Mouse (Mus musculus) neural tube, embryonic 15.5 days (tissue): Measurements from ENCODE around the gene Luc7l2. TPM values are rescaled to one million over a fixed set of nuclear protein-coding genes. Genes with fewer than 3 reads are reported as not detected.

ENCODE experiments used
- ATAC-seq: fragments of 200-750 bp; cut with Nextera tagmentation; 2 replicates; pipeline ENCODE4 v1.8.0; 2017; ENCODE audit warnings: mild to moderate bottlenecking, moderate TSS enrichment, moderate library complexity; ENCODE audit not compliant: low FRiP score
- H3K27ac ChIP-seq: fragments of 300-500 bp; sonication (generic); replicated peaks from 2 replicates; pipeline ENCODE4 v1.5.1; 2015; ENCODE audit warnings: mild to moderate bottlenecking, inconsistent platforms
- H3K27me3 ChIP-seq: fragments of 300-500 bp; sonication (generic); replicated peaks from 2 replicates; pipeline ENCODE4 v1.6.1; 2015; ENCODE audit warnings: inconsistent platforms
- H3K36me3 ChIP-seq: fragments of 300-500 bp; sonication (generic); 2 replicates; pipeline ENCODE4 v1.6.1; 2015; ENCODE audit warnings: inconsistent platforms
- H3K4me1 ChIP-seq: fragments of 300-500 bp; sonication (generic); 2 replicates; pipeline ENCODE4 v1.6.1; 2015; ENCODE audit warnings: inconsistent platforms
- H3K4me2 ChIP-seq: fragments of 300-500 bp; sonication (generic); 2 replicates; pipeline ENCODE4 v1.6.1; 2015; ENCODE audit warnings: inconsistent platforms, mild to moderate bottlenecking, moderate library complexity
- H3K4me3 ChIP-seq: fragments of 300-500 bp; sonication (generic); replicated peaks from 2 replicates; pipeline ENCODE4 v1.5.1; 2015; ENCODE audit warnings: mild to moderate bottlenecking, inconsistent platforms
- H3K9ac ChIP-seq: fragments of 300-500 bp; sonication (generic); replicated peaks from 2 replicates; pipeline ENCODE4 v1.6.1; 2015; ENCODE audit warnings: mild to moderate bottlenecking, inconsistent platforms
- H3K9me3 ChIP-seq: fragments of 300-500 bp; sonication (generic); replicated peaks from 2 replicates; pipeline ENCODE4 v1.6.1; 2016; ENCODE audit warnings: inconsistent platforms
- whole genome bisulfite sequencing: fragments of 180-500 bp; shearing (Covaris S2); methylation state at CpG from one replicate; pipeline ENCODE4 v1.1.7; 2015; ENCODE audit warnings: mixed read lengths; 5-methylcytosine and 5-hydroxymethylcytosine counted together
- polyA plus RNA-seq: library from polyadenylated mRNA; unstranded; fragments of >200 nt; fragmentation: Nextera tagmentation; extraction: Ambion mirVana; gene quantifications from 2 replicates; pipeline ENCODE4 v1.2.1, GENCODE M21; 2015

Luc7l2 gene
- polyA plus RNA-seq, 1 experiment from 2014 or later, result 48.2 TPM

- Histone ChIP-seq H3K9me3 (no peaks in the 10 kb centered on the region), H3K27me3 (no peaks in the 10 kb centered on the region), H3K4me2 (no peak overlapping the region), H3K4me3 (no peak overlapping the region), H3K9ac (no peak overlapping the region), H3K36me3 (peaks cover 25% of the 10 kb centered on the region), H3K4me1 (no peaks in the 10 kb centered on the region), H3K27ac (no peak overlapping the region)
- ATAC-seq, result no peak
- WGBS, result 93% methylated on average over 4 of the region's 4 CpGs
Measured at GRCm38 (mm10) chr6:38597481-38597880, 46.3 kb downstream of the Luc7l2 start.

GRCm38 (mm10) chr6:38609892-38610291, 58.8 kb downstream of the Luc7l2 start:
- WGBS, result 84% methylated on average over 2 of the region's 2 CpGs
- no peak overlapping the region for H3K27ac ChIP-seq
- H3K4me3 ChIP-seq, result no peak overlapping the region
- H3K4me1 ChIP-seq, result no peaks in the 10 kb centered on the region
- no peak for ATAC-seq
- no peaks in the 10 kb centered on the region for H3K9me3 ChIP-seq
- H3K36me3 ChIP-seq, result peaks cover 10% of the 10 kb centered on the region; the same call in 1 of the 2 replicates
- no peaks in the 10 kb centered on the region for H3K27me3 ChIP-seq
- H3K4me2 ChIP-seq, result no peak overlapping the region
- no peak overlapping the region for H3K9ac ChIP-seq

DNA sequence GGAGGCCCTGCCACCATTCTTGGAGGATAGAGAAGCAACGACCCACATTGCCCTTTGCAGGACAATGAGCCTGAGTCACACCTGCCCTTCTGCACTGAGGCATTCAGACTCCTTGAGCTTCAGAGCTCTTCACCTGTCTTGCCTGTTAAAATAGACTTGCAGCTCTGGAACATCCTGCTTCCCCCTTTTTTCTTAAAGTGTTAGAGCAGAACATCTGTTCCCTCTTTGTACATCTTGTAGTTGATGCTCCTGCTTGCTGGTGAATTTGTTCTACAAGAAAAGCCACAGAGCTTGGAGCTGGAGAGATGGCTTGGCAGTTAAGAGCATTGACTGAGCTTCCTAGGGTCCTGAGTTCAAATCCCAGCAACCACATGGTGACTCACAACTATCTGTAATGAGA, 71.3 kb downstream of the Luc7l2 start:
- no peak overlapping the region for H3K27ac ChIP-seq
- H3K9me3 ChIP-seq, result 0 out of 2 replicates have a peak, but pooled peaks cover 8% of the 10 kb centered on the region
- H3K4me3 ChIP-seq, result no peak overlapping the region
- no peaks in the 10 kb centered on the region for H3K27me3 ChIP-seq
- ATAC-seq, result no peak
- WGBS, result 97% methylated on average over 1 of the region's 1 CpGs
- H3K36me3 ChIP-seq, result peaks cover 27% of the 10 kb centered on the region
- H3K4me1 ChIP-seq, result no peaks in the 10 kb centered on the region
- no peak overlapping the region for H3K4me2 ChIP-seq
- H3K9ac ChIP-seq, result no peak overlapping the region

DNA sequence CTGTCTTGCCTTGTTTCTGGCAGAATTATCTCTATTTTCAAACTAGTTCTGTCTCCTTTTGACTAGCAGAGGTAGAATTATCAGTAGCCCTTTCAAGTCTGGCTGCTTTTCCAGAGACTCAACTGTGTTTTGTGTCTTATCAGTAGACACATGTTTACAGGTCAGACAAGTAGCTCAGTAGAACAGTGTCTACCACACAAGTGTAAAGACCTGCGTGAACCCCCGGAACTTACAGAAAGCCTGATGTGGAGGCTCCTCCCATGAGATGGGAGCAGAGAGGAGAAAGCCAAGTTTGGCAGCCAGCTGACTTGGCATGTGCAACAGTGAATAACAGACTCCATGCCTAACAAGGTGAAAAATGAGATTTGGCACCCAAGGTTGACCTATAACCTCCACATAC, 72.3 kb downstream of the Luc7l2 start:
- Histone ChIP-seq H3K9me3 (no peaks in the 10 kb centered on the region), H3K4me3 (no peak overlapping the region), H3K4me1 (no peaks in the 10 kb centered on the region), H3K9ac (no peak overlapping the region), H3K4me2 (no peak overlapping the region), H3K36me3 (peaks cover 17% of the 10 kb centered on the region), H3K27ac (no peak overlapping the region), H3K27me3 (no peaks in the 10 kb centered on the region)
- no peak for ATAC-seq
- WGBS, result 87% methylated on average over 2 of the region's 2 CpGs

DNA sequence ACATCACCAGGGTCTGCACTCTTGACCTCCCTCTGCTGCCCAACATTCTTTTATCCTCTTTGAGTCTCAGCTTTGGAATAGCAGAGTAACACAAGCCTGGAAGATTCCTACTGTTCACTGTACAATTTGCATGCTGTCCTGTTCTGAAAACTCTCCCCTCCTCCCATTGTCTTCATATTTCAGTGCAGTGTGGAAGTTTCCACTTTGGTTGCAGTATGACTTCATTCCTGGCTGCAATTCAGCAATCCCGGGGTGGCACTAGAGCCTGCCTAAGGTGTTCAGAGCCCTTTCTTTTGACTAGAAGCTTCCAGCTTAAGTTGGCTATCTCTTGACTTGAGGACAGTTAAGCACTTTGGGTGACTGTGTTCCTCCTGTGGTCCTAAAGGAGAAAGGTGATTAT, 73.3 kb downstream of the Luc7l2 start:
- Histone ChIP-seq H3K27ac (no peak overlapping the region), H3K9ac (no peak overlapping the region), H3K27me3 (no peaks in the 10 kb centered on the region), H3K4me1 (no peaks in the 10 kb centered on the region), H3K4me2 (no peak overlapping the region), H3K9me3 (no peaks in the 10 kb centered on the region), H3K36me3 (peaks cover 8% of the 10 kb centered on the region), H3K4me3 (no peak overlapping the region)
- 65% methylated on average over 1 of the region's 1 CpGs for WGBS
- ATAC-seq, result no peak

- Histone ChIP-seq H3K9me3 (no peaks in the 10 kb centered on the region), H3K4me2 (no peak overlapping the region), H3K9ac (no peak overlapping the region), H3K27ac (no peak overlapping the region), H3K27me3 (no peaks in the 10 kb centered on the region), H3K4me3 (no peak overlapping the region), H3K4me1 (no peaks in the 10 kb centered on the region), H3K36me3 (no peaks in the 10 kb centered on the region)
- ATAC-seq, result no peak
- WGBS, result 96% methylated on average over 5 of the region's 5 CpGs
Measured at GRCm38 (mm10) chr6:38626086-38626485, 75.0 kb downstream of the Luc7l2 start.

- Histone ChIP-seq H3K9me3 (no peaks in the 10 kb centered on the region), H3K27me3 (no peaks in the 10 kb centered on the region), H3K4me1 (no peaks in the 10 kb centered on the region), H3K27ac (no peak overlapping the region), H3K36me3 (no peaks in the 10 kb centered on the region), H3K4me3 (no peak overlapping the region), H3K4me2 (no peak overlapping the region), H3K9ac (no peak overlapping the region)
- 98% methylated on average over 4 of the region's 4 CpGs for WGBS
- ATAC-seq, result no peak
Measured at GRCm38 (mm10) chr6:38627081-38627480, 75.9 kb downstream of the Luc7l2 start.

DNA sequence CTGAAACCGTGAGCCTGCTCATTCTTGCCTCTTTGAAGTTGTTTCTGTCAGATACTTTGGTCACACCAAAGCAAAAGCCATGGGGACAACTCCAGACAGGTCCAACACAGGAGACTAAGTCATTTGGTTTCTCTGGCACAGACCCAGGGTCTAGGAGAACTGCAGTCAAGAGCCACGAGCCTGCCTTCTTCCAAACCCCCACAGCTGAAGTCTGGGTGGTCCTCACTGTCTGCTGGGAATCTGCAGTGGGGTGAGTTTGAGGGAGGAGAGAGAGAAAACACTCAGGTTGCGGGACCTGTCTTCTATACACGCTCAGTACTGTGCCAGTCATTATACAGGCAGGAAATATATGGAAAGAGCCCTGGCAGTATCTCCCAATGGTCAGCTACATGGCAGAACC, 76.4 kb downstream of the Luc7l2 start:
- Histone ChIP-seq H3K36me3 (no peaks in the 10 kb centered on the region), H3K9me3 (no peaks in the 10 kb centered on the region), H3K27ac (no peak overlapping the region), H3K9ac (no peak overlapping the region), H3K4me2 (no peak overlapping the region), H3K27me3 (no peaks in the 10 kb centered on the region), H3K4me1 (no peaks in the 10 kb centered on the region), H3K4me3 (no peak overlapping the region)
- WGBS, result 83% methylated on average over 4 of the region's 4 CpGs
- no peak for ATAC-seq

DNA sequence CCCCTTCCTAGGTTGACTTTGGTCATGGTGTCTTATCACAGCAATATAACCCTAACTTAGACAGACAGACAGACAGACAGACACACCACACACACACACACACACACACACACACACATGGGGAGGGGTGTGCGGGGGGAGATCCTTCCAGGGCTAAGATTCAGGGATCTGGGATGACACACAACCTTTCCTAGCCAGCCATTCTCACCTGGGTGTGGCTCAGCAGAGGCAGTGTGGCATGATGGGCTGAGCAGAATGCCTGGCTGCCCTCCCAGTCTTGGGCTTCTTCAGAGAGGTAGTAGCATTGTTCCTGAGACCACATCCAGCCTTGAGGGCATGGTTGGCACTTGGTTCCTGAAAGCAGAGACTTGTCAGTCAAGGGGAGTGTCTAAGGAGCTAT, 78.4 kb downstream of the Luc7l2 start:
- Histone ChIP-seq H3K9ac (no peak overlapping the region), H3K4me3 (no peak overlapping the region), H3K9me3 (no peaks in the 10 kb centered on the region), H3K27me3 (peaks cover 13% of the 10 kb centered on the region), H3K27ac (no peak overlapping the region), H3K4me1 (no peaks in the 10 kb centered on the region), H3K4me2 (no peak overlapping the region), H3K36me3 (no peaks in the 10 kb centered on the region)
- ATAC-seq, result no peak
- WGBS, result 100% methylated on average over 1 of the region's 1 CpGs

DNA sequence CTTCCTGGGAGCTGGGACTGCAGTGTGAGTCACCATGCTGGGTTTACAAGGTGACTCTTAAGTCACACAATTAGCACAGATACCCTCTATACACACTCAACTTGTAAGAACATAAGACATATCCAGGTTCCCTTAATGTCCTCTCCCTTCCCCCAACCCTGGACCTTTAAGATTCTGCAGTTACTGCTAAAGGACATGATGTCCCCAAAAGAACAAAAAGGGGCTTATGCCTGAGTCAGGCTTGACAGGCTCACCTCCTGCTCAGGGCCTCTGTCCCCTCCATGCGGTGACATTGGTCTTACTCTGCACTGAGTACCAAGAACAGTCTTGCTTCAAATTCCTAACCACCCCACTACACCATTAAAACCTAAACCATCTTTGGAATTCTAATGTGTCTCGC, 81.7 kb downstream of the Luc7l2 start:
- peaks cover 41% of the 10 kb centered on the region for H3K27me3 ChIP-seq
- no peak overlapping the region for H3K9ac ChIP-seq
- H3K27ac ChIP-seq, result no peak overlapping the region
- no peaks in the 10 kb centered on the region for H3K9me3 ChIP-seq
- H3K4me3 ChIP-seq, result no peak overlapping the region
- no peak overlapping the region for H3K4me2 ChIP-seq
- no peak for ATAC-seq
- peaks cover 22% of the 10 kb centered on the region for H3K4me1 ChIP-seq
- 88% methylated on average over 2 of the region's 2 CpGs for WGBS
- H3K36me3 ChIP-seq, result no peaks in the 10 kb centered on the region

DNA sequence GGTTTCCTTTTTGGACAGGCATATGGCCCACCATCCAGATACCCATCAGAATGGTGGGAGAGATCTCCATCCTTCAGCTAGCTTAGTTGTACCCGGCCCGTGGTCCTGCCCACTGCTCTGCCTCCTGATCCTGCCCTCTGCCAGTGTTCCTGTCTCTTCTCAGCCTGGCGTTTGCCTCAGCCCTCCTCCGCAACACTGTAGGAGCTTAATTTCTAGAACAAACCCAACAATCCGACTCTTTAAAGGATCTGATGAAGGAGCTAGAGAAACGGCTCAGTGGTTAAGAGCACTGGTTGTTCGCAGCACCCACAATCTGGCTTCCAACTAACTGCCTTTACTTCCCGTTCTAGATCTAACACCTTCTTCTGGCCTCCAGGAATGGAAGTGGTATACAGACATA, 83.3 kb downstream of the Luc7l2 start:
- Histone ChIP-seq H3K9me3 (no peaks in the 10 kb centered on the region), H3K27ac (no peak overlapping the region), H3K4me2 (no peak overlapping the region), H3K36me3 (no peaks in the 10 kb centered on the region), H3K4me3 (no peak overlapping the region), H3K9ac (no peak overlapping the region), H3K27me3 (peaks cover 55% of the 10 kb centered on the region), H3K4me1 (peaks cover 22% of the 10 kb centered on the region)
- 89% methylated on average over 8 of the region's 8 CpGs for WGBS
- no peak for ATAC-seq

GRCm38 (mm10) chr6:38635941-38636851, 85.1 kb downstream of the Luc7l2 start:
- Histone ChIP-seq H3K9ac (peak overlapping the region; percentile 45), H3K4me2 (peak overlapping the region; percentile 99), H3K4me1 (peaks cover 22% of the 10 kb centered on the region), H3K27ac (no peak overlapping the region), H3K4me3 (peak overlapping the region; percentile 55), H3K9me3 (no peaks in the 10 kb centered on the region), H3K27me3 (peaks cover 68% of the 10 kb centered on the region), H3K36me3 (no peaks in the 10 kb centered on the region)
- peak; percentile 76 for ATAC-seq
- 1% methylated on average over 59 of the region's 72 CpGs for WGBS
